Mouse (Mus musculus) kidney, embryonic 14.5 days (tissue): ENCODE measurements around the gene Tmem44. TPM values are rescaled to one million over a fixed set of nuclear protein-coding genes. Genes with fewer than 3 reads are reported as not detected.
A peak's percentile ranks its signal among the peaks of the same experiment; 100 is the strongest.
"Not testable (repeated sequence)": the region's sequence is repeated elsewhere in the genome, so short reads cannot be mapped to it uniquely, and the experiment has no call there.

Experiments used
- ATAC-seq: fragments of 200-750 bp; cut with Nextera tagmentation; 2 replicates; pipeline ENCODE4 v1.8.0; 2017; ENCODE audit warnings: moderate number of reproducible peaks, mild to moderate bottlenecking, moderate TSS enrichment, moderate library complexity; ENCODE audit not compliant: low FRiP score, low TSS enrichment
- H3K27ac ChIP-seq: fragments of 300-500 bp; sonication (generic); 2 replicates; pipeline ENCODE4 v1.5.1; 2014; ENCODE audit warnings: low read depth, mild to moderate bottlenecking, low read length, moderate library complexity, mixed read lengths
- H3K27me3 ChIP-seq: fragments of 300-500 bp; sonication (generic); 2 replicates; pipeline ENCODE4 v1.6.1; 2014; ENCODE audit warnings: mild to moderate bottlenecking, low read length; ENCODE audit not compliant: control insufficient read depth, insufficient read depth
- H3K36me3 ChIP-seq: fragments of 300-500 bp; sonication (generic); 2 replicates; pipeline ENCODE4 v1.6.1; 2014; ENCODE audit warnings: low read length, mixed read lengths; ENCODE audit not compliant: control insufficient read depth, insufficient read depth
- H3K4me1 ChIP-seq: fragments of 300-500 bp; sonication (generic); 2 replicates; pipeline ENCODE4 v1.6.1; 2014; ENCODE audit warnings: low read length, mixed read lengths; ENCODE audit not compliant: control insufficient read depth, insufficient read depth
- H3K4me2 ChIP-seq: fragments of 300-500 bp; sonication (generic); replicated peaks from 2 replicates; pipeline ENCODE4 v1.6.1; 2014; ENCODE audit warnings: low read depth, mild to moderate bottlenecking, low read length
- H3K4me3 ChIP-seq: fragments of 300-500 bp; sonication (generic); 2 replicates; pipeline ENCODE4 v1.5.1; 2014; ENCODE audit warnings: mild to moderate bottlenecking, low read length
- H3K9ac ChIP-seq: fragments of 300-500 bp; sonication (generic); 2 replicates; pipeline ENCODE4 v1.6.1; 2014; ENCODE audit warnings: low read depth, mild to moderate bottlenecking, low read length, moderate library complexity
- H3K9me3 ChIP-seq: fragments of 300-500 bp; sonication (generic); 2 replicates; pipeline ENCODE4 v1.6.1; 2016; ENCODE audit warnings: low read length; ENCODE audit not compliant: control insufficient read depth
- WGBS: fragments of 180-500 bp; shearing (Covaris S2); extraction: QIAGEN DNeasy Blood & Tissue Kit; methylation state at CpG from one replicate; pipeline ENCODE4 v1.1.7; 2014; 5-methylcytosine and 5-hydroxymethylcytosine counted together
- polyA plus RNA-seq: library from polyadenylated mRNA; unstranded; fragments of >200 nt; fragmentation: Nextera tagmentation; extraction: Ambion mirVana; gene quantifications from 2 replicates; pipeline ENCODE4 v1.2.1, GENCODE M21; 2014

Tmem44 gene
- polyA plus RNA-seq, 1 experiment from 2014 or later: 15.1 TPM

DNA sequence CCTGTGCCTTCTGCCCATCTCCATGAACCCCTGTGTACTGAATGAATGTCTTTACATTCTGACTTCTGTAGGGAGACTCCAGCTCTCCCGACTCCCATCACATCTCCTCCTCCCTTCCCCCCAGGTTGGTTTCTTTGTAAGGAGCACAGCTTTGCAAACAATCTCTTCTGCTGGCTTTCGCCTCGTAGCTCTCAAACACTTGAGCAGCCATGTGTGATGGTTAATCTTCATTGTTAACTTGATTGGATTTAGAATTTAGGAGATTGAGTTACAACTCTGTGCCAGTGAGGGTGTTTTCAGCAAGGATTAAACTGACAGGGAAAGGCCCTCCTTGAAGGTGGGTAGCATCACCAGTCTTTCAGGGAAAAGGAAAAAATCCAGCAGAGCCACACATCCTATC is 73.6 kb downstream of the Tmem44 start:
- ATAC-seq: peak; percentile 47; the same call in 1 of the 2 replicates
- WGBS: 32% methylated on average over 3 of the region's 3 CpGs
- H3K27ac ChIP-seq: no peak overlapping the region

DNA sequence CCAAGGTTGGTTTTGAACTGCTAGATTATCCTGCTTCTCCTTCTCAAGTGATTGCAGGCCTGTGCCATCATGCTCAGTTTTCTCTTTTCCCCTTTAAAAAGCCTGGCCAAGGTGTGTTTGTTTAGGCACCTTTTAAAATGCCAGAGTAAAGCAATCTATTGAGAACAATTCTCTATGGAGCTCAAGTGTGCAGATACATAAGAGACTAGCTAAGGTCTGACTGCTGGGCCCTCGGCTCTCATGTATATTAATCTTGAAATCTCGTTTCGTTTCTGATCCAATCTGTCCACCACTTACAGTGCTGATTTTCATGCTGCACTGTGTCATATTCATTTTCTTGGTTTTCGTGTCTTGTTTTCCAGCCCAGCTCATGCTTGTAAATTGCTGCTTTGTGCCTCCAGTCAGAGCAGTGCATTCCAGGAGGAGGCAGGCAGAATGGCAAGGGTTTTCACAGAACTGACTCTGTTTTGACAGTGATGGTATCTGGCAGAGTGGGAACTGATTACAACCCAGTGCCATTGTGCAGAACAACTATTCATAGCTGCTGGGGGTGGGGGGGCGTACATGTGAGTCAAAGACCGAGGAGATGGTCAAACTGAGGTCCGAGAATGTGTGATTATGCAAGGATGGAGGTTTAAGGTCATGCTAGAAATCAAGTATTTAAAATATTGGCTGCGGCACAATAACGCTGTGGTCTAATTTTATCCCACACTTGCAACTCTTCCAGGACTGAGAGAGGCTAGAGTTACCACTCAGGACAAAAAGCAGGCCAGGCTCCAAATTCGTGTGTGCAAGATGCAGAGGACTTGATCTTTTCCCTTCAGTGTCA is 74.8 kb downstream of the Tmem44 start:
- ATAC-seq: no peak
- 65% methylated on average over 10 of the region's 10 CpGs for WGBS
- Histone ChIP-seq H3K9me3 (peaks cover 6% of the 10 kb centered on the region; the same call in 1 of the 2 replicates), H3K27me3 (no peaks in the 10 kb centered on the region), H3K4me2 (no peak overlapping the region), H3K9ac (no peak overlapping the region), H3K27ac (no peak overlapping the region), H3K4me3 (no peak overlapping the region), H3K4me1 (peaks cover 4% of the 10 kb centered on the region; the same call in 1 of the 2 replicates), H3K36me3 (no peaks in the 10 kb centered on the region)

More for the DNA sequence above, 73.6 kb downstream of the Tmem44 start:
- Histone ChIP-seq H3K4me1 (peaks cover 4% of the 10 kb centered on the region; the same call in 1 of the 2 replicates), H3K4me3 (no peak overlapping the region), H3K4me2 (no peak overlapping the region), H3K27me3 (no peaks in the 10 kb centered on the region), H3K9ac (no peak overlapping the region), H3K36me3 (no peaks in the 10 kb centered on the region), H3K9me3 (no peaks in the 10 kb centered on the region)

DNA sequence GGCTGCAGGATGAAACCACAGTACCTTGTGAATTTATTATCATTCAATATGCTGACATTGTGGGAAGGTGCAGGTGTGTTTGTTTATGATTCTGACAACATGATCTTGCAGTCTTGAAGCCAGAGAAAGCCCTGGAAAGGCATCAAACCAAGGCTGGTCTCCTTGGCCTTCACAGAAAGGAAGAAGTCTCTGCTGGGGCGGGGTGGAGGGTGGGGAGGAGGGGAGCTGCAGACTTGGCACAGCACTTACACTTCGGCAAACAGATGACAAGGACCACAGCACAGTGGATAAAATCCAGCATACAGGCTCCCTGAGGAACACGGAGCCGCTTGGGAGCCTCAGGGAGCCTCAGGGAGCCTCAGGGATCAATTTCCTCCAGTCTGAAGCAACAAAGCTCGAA is 78.2 kb downstream of the Tmem44 start:
- Histone ChIP-seq H3K4me3 (no peak overlapping the region), H3K36me3 (no peaks in the 10 kb centered on the region), H3K27me3 (no peaks in the 10 kb centered on the region), H3K9me3 (peaks cover 9% of the 10 kb centered on the region; the same call in 1 of the 2 replicates), H3K9ac (no peak overlapping the region), H3K4me1 (peaks cover 4% of the 10 kb centered on the region; the same call in 1 of the 2 replicates), H3K4me2 (no peak overlapping the region), H3K27ac (no peak overlapping the region)
- WGBS: 40% methylated on average over 5 of the region's 5 CpGs
- ATAC-seq: no peak

DNA sequence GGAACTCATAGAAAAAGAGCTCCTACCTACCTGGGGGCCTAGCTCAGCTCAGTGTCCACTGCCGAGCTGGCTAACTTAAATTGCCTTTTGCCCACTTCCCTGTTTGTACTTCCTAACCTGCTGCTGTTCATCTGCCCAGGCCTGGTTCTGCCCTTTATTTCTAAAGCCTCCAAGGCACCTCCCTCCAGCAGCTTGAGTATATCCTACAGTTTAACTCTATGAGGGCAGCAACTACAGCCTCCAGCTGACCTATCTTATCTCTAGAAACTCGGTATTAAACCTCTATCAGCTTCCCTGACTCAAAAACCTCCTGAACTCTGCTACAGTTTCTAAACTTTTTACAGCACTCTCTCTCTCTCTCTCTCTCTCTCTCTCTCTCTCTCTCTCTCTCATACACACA is 78.7 kb downstream of the Tmem44 start:
- H3K4me3 ChIP-seq: no peak overlapping the region
- ATAC-seq: no peak
- WGBS: 65% methylated on average over 2 of the region's 2 CpGs
- peaks cover 4% of the 10 kb centered on the region; the same call in 1 of the 2 replicates for H3K4me1 ChIP-seq
- H3K4me2 ChIP-seq: no peak overlapping the region
- peaks cover 9% of the 10 kb centered on the region; the same call in 1 of the 2 replicates for H3K9me3 ChIP-seq
- H3K27ac ChIP-seq: no peak overlapping the region
- H3K36me3 ChIP-seq: no peaks in the 10 kb centered on the region
- no peaks in the 10 kb centered on the region for H3K27me3 ChIP-seq
- no peak overlapping the region for H3K9ac ChIP-seq

GRCm38 (mm10) chr16:30468944-30469343 is 81.7 kb downstream of the Tmem44 start:
- H3K4me1 ChIP-seq: no peaks in the 10 kb centered on the region
- H3K36me3 ChIP-seq: no peaks in the 10 kb centered on the region
- H3K27me3 ChIP-seq: no peaks in the 10 kb centered on the region
- WGBS: 97% methylated on average over 6 of the region's 6 CpGs
- H3K9ac ChIP-seq: no peak overlapping the region
- no peak overlapping the region for H3K27ac ChIP-seq
- H3K4me3 ChIP-seq: no peak overlapping the region
- no peak overlapping the region for H3K4me2 ChIP-seq
- H3K9me3 ChIP-seq: peaks cover 9% of the 10 kb centered on the region; the same call in 1 of the 2 replicates
- no peak for ATAC-seq

GRCm38 (mm10) chr16:30465680-30466298 is 84.9 kb downstream of the Tmem44 start:
- peaks cover 7% of the 10 kb centered on the region; the same call in 1 of the 2 replicates for H3K9me3 ChIP-seq
- no peak for ATAC-seq
- no peak overlapping the region for H3K4me2 ChIP-seq
- H3K4me3 ChIP-seq: no peak overlapping the region
- H3K27me3 ChIP-seq: no peaks in the 10 kb centered on the region
- no peaks in the 10 kb centered on the region for H3K4me1 ChIP-seq
- no peaks in the 10 kb centered on the region for H3K36me3 ChIP-seq
- 68% methylated on average over 5 of the region's 5 CpGs for WGBS
- no peak overlapping the region for H3K27ac ChIP-seq
- H3K9ac ChIP-seq: no peak overlapping the region

DNA sequence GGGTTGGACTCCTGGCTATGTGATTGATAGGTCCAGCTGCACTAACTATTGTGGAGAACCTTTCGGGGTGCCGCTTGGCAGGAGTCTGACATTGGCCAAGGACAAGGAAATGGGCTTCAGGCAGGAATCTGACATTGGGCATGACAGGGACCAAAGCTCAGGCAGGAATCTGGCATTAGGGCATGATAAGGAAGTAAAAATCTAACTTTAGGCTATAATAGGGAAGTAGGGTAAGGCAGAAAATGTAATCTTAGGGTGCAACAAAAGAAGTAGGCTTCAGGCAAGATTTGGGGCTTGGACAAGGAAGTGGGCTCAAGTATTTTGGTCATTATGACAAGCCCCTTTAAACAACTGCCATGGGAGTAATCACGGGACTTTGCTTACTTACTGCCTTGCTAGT is 85.9 kb downstream of the Tmem44 start:
- H3K9ac ChIP-seq, H3K4me3 ChIP-seq, H3K36me3 ChIP-seq, ATAC-seq, H3K4me2 ChIP-seq, H3K27me3 ChIP-seq, H3K27ac ChIP-seq, H3K9me3 ChIP-seq, H3K4me1 ChIP-seq: not testable (repeated sequence)
- WGBS: 88% methylated on average over 3 of the region's 3 CpGs
